Mouse (Mus musculus): Measurements from ENCODE around the gene Krtap19-1.

Krtap19-1 gene

DNA sequence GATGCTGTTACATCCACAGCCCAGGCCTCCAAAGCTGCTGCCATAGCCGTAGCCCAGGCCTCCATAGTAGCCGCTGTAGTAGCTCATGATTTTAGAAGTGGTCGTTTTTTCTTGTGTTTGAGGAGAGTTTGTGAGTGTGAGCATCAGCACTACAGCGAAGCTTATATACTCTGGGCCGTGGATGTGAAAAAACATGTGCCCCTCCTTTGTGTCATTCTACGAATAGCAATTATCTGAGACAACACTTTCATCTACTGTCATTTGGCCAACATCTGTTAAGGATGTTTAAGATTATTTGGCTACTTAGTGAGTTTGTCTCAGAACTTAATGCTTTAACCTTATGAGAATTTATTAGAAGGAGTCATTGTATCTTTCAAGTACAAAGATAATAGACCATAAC, at the start of gene Krtap19-1:
TSS of gene Krtap19-1 (minus strand) at position 101 of the 400 bp plus-strand sequence.
- DNase-seq (ENCODE audit: low spot score in 2 of 2), result no peak

DNA sequence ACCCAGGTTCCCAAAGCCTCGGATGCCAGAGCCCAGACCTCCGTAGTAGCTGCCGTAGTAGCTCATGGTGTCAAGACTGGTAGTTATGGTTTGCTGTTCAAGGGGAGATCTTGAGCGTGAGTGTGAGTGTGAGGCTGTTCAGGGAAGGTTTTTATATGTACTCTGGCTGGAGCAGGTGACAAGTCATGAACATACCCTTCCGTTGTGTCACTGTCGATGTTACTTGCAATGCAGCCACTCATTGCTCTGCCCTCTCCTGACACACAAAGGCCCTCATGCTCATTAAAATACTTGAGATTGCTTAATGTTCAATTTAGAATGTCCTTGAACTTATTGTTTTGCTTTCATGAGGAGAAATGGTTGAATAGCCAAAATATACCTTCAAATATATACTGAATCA, 27.1 kb upstream of the Krtap19-1 start, which contains the start of gene Krtap19-5:
TSS of gene Krtap19-5 (minus strand) at position 101 of the 400 bp plus-strand sequence.
- no peak for DNase-seq (ENCODE audit: low spot score in 2 of 2)

DNA sequence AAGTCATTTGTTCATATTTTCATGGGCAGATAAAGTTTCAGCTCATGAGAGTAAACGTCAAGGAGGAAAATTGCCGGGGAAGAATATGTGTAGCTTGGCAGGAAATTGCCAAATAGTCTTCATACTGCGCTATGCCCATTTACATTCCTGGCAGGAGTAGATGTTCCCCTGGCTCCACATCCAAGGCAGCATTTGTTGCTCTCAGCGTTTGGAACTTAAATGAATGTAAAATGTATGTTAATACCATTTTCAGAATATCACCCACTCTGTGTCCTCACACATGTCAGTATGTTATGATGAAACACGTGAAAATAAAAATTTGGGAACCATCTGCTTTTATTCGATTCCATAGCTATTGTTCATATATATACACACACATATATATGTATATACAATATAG, 17.7 kb upstream of the Krtap19-1 start:
- no peak for DNase-seq (ENCODE audit: low spot score in 2 of 2)

DNA sequence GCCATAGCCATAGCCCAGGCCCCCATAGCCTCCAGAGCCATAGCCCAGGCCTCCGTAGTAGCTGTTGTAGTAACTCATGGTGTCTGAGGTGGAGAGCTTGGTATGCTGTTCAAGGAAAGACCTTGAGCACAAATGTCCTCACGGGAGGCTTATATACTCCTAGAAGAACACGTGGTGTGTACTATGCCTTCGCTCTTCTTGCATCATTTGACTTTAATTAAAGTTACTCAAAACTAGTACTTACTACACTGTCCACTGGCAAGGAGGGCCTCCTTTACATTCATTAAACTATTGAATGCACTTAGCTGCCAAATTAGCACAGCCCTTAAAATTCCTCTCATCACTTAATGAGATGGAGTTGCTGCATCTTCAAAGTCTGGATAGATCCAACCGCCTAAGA, 15.8 kb upstream of the Krtap19-1 start, which contains the start of gene Krtap19-4:
TSS of gene Krtap19-4 (minus strand) at position 101 of the 400 bp plus-strand sequence.
- no peak for DNase-seq (ENCODE audit: low spot score in 2 of 2)

DNA sequence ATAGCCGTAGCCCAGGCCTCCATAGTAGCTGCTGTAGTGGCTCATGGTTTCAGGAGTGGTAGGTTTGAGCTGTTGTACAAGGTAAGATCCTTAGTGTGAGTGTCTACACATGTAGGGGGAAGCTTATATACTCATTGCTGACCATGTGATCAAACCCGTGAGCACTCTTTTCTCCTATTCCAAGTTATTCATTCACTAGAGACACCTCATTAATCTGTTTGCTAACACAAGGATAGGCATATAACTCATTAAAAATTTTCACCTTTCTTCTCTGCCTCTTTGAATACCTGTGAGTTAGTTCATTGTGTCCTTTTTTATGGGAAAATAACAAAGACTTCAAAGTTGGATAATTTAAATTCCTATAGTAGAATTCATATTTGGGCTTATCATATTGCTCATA, 8.7 kb upstream of the Krtap19-1 start, which contains the start of gene Krtap19-3:
TSS of gene Krtap19-3 (minus strand) at position 101 of the 400 bp plus-strand sequence.
- no peak for DNase-seq (ENCODE audit: low spot score in 2 of 2)

DNA sequence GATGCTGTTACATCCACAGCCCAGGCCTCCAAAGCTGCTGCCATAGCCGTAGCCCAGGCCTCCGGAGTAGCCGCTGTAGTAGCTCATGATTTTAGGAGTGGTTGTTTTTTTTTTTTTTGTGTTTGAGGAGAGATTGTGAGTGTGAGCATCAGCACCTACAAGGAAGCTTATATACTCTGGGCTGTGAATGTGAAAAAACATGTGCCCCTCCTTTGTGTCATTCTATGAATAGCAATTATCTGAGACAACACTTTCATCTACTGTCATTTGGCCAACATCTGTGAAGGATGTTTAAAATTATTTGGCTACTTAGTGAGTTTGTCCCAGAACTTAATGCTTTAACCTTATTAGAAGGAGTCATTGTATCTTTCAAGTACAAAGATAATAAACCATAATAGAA, 5.0 kb upstream of the Krtap19-1 start, which contains the start of gene Krtap19-2:
TSS of gene Krtap19-2 (minus strand) at position 101 of the 400 bp plus-strand sequence.
- DNase-seq (ENCODE audit: low spot score in 2 of 2), result no peak

DNA sequence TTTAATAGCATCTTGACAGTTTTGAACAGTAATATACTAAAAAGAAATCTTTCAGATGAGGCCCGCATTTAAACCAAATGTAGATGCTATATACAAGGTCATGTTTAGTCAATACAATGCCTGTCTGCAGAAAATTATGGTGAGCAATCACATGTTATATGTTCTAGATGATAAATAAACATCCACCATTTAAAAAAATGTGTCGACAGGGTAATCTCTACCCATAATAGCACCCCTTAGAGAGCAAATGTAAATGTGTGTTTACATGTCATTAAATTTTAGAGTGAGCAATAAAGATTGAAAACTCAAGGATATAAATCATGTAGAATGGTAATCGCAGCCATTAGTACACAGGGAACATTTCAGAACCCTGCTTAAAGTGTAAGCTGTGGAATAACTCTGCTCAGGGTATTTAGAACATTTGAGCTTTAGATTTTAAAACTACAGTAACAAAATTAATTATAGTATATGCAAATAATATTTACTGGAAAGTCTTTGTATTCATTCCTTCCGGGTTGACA, 4.3 kb downstream of the Krtap19-1 start:
- DNase-seq (ENCODE audit: low spot score in 2 of 2), result no peak

DNA sequence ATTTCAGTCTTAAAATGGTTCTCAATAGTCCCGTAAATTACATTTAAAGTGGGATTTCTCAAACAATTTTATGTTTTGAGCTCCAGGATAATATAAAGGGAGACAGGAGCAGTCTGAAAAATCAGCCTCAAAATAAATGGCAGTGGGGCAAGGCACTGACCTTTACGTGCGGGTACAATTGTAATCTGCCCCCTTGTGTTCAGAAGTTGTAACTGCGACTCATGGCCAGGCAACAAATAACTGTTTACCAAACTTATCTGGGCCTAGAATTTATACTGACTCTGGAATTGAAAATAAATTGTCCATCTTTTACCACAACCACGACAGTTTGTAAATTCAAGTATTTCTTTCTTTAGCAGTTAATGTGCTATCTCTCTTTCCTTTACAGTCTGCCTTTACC, 17.8 kb downstream of the Krtap19-1 start:
- no peak for DNase-seq (ENCODE audit: low spot score in 2 of 2)

DNA sequence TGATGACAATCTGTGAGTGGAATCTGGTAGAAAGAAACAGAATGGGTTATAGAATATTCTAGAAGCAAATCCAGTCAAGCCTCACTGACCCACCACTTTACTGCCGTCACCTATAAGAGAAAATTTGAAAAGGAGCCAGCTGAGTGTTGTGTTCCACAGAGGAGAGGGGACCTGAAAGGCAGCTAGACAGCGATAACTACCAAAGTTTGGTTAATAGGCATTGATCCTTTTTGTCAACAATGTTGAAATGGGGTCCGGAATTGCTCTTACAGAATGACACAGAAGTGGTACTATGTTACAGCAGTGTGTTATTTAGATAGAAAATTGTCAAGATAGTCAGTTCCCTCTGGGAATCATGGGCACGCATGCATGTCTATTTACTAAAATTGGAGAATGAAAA, 20.7 kb downstream of the Krtap19-1 start:
- no peak for DNase-seq (ENCODE audit: low spot score in 2 of 2)

DNA sequence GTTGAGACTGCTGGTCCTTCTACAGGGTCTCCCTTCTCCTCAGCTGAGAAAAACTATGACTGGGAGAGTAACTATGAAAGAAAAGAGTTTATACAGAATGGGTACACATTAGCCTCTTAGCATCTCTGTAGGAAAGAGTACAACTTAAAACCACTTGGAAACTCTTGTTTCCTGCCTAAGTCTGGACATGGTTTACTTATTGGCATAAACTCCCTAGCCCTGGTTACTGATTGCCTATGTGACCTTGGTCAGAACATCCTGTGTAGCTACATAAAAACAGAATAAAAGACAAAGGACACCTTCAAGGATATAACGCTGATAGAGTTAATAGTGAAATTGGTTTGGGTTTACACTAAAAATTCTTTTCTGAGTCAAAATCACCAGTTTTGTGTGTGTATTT, 21.8 kb downstream of the Krtap19-1 start:
- DNase-seq (ENCODE audit: low spot score in 2 of 2), result no peak

DNA sequence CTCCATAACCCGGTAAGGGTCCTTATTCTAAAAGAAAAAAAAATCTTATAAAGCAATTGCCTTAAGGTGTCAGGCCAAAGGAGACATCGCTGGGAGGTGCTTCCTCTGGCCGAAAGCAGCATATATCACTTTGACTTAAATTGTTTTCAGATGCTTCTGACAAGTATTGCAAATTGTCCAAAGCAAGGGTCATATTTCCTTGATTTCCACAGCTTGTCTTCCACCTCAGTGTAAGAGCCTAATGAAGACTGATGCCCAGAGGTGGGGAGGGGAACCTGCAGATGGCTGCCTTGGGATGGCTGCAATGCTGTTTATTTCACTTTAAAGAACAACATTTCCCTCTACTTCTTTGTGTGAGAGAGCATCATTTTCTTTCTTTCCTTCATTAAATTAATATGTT, 42.2 kb downstream of the Krtap19-1 start:
- no peak for DNase-seq (ENCODE audit: low spot score in 2 of 2)

DNA sequence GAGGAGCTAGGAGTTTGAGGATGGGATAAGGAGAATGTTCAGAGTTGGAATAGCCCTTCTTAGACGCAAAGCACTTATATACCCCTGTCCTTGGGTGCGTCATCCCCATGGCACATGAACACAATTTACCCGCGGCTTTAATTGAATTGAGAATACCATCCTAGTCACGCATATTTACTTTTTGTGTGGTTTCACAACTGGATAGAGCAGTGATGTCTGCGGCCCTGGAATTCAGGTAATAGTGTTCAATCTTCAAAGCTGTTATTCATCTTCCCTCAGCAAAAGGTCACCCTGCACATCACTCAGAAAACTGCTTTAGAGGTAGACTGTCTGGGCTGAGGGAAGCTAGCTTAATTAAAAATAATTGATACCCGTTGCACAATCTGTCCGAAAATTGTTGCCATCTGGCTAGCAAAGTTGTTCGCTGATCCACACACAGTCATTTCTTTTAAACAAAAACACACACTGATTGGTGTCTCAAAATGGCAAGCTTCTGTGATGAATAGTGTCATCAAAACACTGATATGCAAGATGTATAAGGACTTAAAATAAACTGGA, 43.0 kb downstream of the Krtap19-1 start, which contains the start of gene Krtap14:
TSS of gene Krtap14 (minus strand) at position 51 of the 558 bp plus-strand sequence.
- DNase-seq (ENCODE audit: low spot score in 2 of 2), result no peak

DNA sequence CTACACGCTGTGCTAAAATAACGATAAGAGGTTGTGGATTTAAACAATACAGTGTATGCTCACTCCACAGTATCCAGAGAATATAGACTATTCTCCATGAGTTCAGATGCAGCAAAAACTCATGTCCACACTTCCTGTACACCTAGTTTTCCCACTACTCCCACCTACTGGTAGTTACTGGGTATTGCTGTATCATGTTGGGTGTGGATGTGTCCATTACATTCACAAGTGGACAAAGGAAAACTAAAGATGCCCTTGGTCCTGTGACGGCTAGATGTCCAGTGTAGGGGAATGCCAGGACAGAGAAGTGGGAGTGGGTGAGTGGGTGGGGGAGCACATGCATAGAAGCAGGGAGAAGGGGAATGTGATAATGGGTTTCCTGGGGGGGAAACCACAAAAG, 45.5 kb downstream of the Krtap19-1 start:
- DNase-seq (ENCODE audit: low spot score in 2 of 2), result no peak

DNA sequence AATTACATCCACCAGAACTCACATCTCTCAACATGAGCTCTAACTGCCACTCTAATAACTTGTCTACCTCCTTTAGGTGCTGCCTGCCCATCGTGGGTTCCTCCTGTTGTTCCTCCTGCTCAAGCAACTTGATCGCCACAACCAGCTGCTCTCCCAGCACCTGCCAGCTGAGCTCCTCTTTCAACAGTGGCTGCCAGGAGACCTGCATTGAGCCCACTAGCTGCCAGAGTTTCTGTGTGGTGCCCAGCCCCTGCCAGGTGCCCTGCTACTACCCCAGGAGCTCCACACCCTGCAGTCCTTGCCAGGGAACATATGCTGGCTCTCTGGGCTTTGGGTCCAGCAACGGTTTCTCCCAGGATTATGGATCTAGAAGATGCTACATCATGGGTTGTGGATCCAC, 49.1 kb downstream of the Krtap19-1 start, which contains the start of gene Krtap15:
TSS of gene Krtap15 (plus strand) at position 150 of the 400 bp plus-strand sequence.
- DNase-seq (ENCODE audit: low spot score in 2 of 2), result no peak
